Mouse (Mus musculus) testis, adult 2 months (tissue): ENCODE data around the gene Grm8.

Source experiments
- CTCF ChIP-seq: fragments of 200-500 bp; IDR thresholded peaks from 2 replicates; pipeline ENCODE4 v1.5.1; 2012; ENCODE audit warnings: low read depth, mild to moderate bottlenecking, inconsistent platforms, low read length, moderate library complexity; ENCODE audit not compliant: control insufficient read depth, insufficient read depth, insufficient replicate concordance
- POLR2A ChIP-seq: fragments of 200-500 bp; IDR thresholded peaks from 2 replicates; pipeline ENCODE4 v1.6.1; 2012; ENCODE audit warnings: low read depth, mild to moderate bottlenecking, inconsistent platforms, low read length, moderate library complexity; ENCODE audit not compliant: control insufficient read depth

DNA sequence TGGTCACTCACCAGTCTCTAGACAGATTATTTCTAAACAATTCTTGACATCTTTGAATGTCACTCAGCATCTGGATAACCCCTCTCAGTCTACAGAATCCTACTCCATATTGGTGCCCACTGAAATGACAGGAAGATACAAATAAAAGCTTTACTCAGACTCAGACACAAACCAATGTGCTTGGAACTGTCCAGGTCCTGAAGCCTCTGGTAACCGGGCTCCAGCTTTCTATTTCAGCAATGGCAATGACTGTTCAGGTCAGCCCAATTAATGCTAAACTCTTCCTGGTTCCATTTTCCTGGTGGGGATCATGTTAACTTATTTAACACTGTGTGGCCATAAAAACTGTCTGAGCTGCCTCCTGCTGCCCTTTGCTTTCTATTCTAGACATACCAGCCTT lies 153.0 kb downstream of the Grm8 start:
- no peak for TF ChIP-seq CTCF
- TF ChIP-seq POLR2A, result no peak
